Comparison of ENCODE assay signal across 9 mouse cellular contexts in genomic region chrX:103741215-103742056, GRCm38 (mm10).
DNase-seq lines count a peak whose midpoint lies in the region; ATAC-seq and TF ChIP-seq lines count a peak whose summit lies in the region.
"Had no signal": no experiment of that assay in that cellular context is flagged by ENCODE, and none has a peak within 500 bp of the region (broad histone marks: within the 10 kb centered on the region; RNA-seq: fewer than 3 reads in every experiment).

No protein-coding gene starts in this region.

- H3K4me3 ChIP-seq in lung, adult 2 months (replicated peaks; ENCODE audit: extremely low read depth, low read depth, low read length), result no peak overlapping the region
- H3K4me3 ChIP-seq in gastrocnemius, adult 2 months, result peak overlapping the region; percentile 5

- no peak for ATAC-seq in cerebellum, adult (ENCODE audit: insufficient number of reproducible peaks, low FRiP score, low TSS enrichment)
- no peak for ATAC-seq in CD4-positive, CD25-positive, alpha-beta regulatory T cell, adult 4 months
- ATAC-seq: intestine, postnatal 0 days had no signal

- H3K4me1 ChIP-seq in lung, adult 2 months (ENCODE audit: control insufficient read depth, insufficient read depth, low read length), result peaks cover 2% of the 10 kb centered on the region; the same call in 1 of the 2 replicates

- no peak for TF ChIP-seq CTCF in lung, adult 2 months (IDR thresholded peaks at IDR 0.05; ENCODE audit: insufficient read depth, low read length)
- no peak for TF ChIP-seq CTCF in gastrocnemius, adult 2 months (IDR thresholded peaks at IDR 0.05)

- peak overlapping the region; percentile 53 for H3K27ac ChIP-seq in gastrocnemius, adult 2 months

- TF ChIP-seq POLR2A in lung, adult 2 months (IDR thresholded peaks at IDR 0.05; ENCODE audit: borderline replicate concordance, extremely low read depth, low read depth, low read length), result no peak

- WGBS in lung, adult 2 months, result 50% methylated on average over 13 of the region's 13 CpGs

- intact Hi-C loops in gastrocnemius, adult 2 months (cut with DNase I), result no loop called here

- DNase-seq in lung, adult 18-20 months, result peak; percentile 16 to 32
- no peak for DNase-seq in lung, adult 2 months
- peak; percentile 60 for DNase-seq in gastrocnemius, adult 2 months
- peak; percentile 73 for DNase-seq in heart, postnatal 4 days
- peak; percentile 37 to 61 for DNase-seq in lung, postnatal 4 days
- DNase-seq in thymus, postnatal 0 days (ENCODE audit: low spot score), result no peak

Comparison
In these comparisons a context has a peak if more than half of its experiments do, and no peak if none do; other contexts are left out.
1. DNase-seq: peak in lung, adult 18-20 months (2 of 2), gastrocnemius, adult 2 months (single experiment), heart, postnatal 4 days (single experiment) and lung, postnatal 4 days (2 of 2); none in lung, adult 2 months (single experiment) and thymus, postnatal 0 days (single experiment).